Mouse (Mus musculus): Measurements from ENCODE around the gene Mettl24.

- TF ChIP-seq MYOG (IDR thresholded peaks at IDR 0.05; ENCODE audit: control insufficient read depth in 1 of 3, insufficient read depth in 1 of 3, insufficient read length in 2 of 3, low read depth in 2 of 3): no peak
- no peak for TF ChIP-seq POLR2A (IDR thresholded peaks at IDR 0.05; ENCODE audit: insufficient read length, low read depth)
- no peak for TF ChIP-seq E2F4 (IDR thresholded peaks at IDR 0.05; ENCODE audit: insufficient read depth)
- TF ChIP-seq TCF12 (IDR thresholded peaks at IDR 0.05; ENCODE audit: insufficient read depth, poor library complexity, severe bottlenecking): no peak
- no peak for TF ChIP-seq MAX (IDR thresholded peaks at IDR 0.05; ENCODE audit: low read depth)
- no peak for TF ChIP-seq POLR2AphosphoS2 (IDR thresholded peaks at IDR 0.05; ENCODE audit: insufficient read length, low read depth)
- no peak for TF ChIP-seq REST (IDR thresholded peaks at IDR 0.05; ENCODE audit: insufficient read depth, insufficient read length)
Measured at GRCm38 (mm10) chr10:40760195-40761009, 77.3 kb downstream of the Mettl24 start.

Measured in myocyte (in vitro differentiated cells).